Mouse (Mus musculus): ENCODE measurements at regions not wholly inside any gene's neighbourhood (a gene's known extent, or its start where the extent isn't known, plus 50 kb on each side); places are given as distances from the start of the nearest gene placed in this dataset.

DNA sequence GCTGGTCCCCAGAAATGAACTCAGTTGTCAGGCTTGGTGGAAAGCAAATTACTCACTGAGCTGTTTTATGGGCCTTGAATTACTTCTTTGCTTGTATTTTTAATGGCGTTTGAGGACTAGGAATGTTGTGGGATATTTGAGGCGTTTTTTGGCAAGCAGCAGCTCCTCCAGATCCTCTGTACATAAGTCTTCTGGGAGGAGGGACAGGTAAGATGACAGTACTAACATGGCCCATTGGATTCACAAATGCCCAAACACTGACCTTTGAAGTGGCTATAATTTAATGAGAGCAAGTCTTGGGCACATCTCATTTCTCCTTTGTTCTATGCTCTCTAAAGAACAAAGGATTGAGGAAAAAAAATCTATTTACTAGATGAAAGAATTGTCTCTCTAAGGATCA is 286.3 kb downstream of the Gm21750 start:
- no peak for DNase-seq
- intact Hi-C loops (cut with DNase I): no loop called here

- no peak for DNase-seq
- intact Hi-C loops (cut with DNase I): no loop called here
These were observed 291.5 kb downstream of the Gm21750 start for GRCm38 (mm10) chr14:73952511-73952910.

DNA sequence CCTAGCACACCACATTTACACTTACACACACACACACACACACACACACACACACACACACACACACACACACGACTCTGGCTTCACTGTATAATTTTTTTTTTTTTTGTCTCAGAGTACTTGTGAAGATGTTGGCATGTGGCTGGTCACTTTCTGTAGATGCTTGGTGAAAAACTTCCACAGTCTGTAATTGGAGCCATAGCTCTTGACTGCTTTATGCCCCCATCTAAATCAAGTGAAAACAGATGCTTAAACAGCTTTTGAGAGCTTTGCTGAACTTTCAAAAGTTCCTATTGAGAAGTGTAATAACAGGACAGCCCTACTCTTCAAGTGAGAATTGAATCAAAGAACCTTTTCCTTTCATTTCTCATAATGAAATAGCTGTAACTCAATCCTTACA is 317.7 kb downstream of the Gm21750 start:
- DNase-seq: no peak
- intact Hi-C loops (cut with DNase I): no loop called here

GRCm38 (mm10) chr14:73996229-73996628 is 335.2 kb downstream of the Gm21750 start:
- intact Hi-C loops (cut with DNase I): no loop called here
- no peak for DNase-seq

DNA sequence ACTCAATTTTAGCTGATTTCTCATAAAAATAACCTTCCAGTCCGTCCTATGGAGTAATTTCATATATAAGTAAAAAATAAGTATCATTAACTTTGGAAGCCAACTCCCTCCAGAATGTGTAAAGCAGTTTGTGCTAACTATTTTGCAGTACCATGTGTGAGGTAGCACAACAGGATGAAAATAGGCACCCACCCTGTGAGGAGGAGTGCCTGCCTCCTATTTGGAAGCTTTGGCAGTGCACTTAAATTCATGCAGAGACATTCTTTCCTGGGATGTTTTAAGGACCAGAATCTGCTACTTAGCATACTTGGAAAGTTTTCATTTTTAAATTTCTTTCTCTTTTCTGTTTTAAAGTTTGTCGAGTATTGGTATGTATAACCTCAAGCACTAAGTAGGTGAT is 336.8 kb downstream of the Gm21750 start:
- intact Hi-C loops (cut with DNase I): no loop called here
- no peak for DNase-seq

DNA sequence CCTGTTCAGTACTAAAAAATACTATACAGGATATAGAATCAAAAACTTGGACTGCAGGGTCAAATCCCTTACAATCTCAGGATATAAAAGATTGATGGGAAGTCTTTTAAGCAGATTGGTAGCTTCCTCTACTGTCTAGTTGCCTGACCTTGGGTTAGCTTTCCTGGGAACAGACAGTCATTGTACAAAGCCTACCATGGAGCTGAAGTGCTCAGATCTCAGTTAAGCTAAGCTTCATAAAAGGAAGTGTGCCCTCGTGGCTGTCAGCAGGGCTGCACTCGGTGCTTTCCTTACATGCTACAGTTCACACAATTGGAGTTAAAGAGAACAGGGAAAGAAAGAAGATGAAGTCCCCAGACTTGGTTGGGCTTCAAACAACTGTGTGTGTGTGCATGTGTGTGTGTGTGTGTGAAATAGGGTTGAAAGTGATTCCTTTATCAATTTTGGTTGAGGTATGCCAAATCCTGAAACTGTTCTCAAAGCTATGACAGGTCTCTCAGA is 338.4 kb downstream of the Gm21750 start:
- intact Hi-C loops (cut with DNase I): no loop called here

GRCm38 (mm10) chr14:74006911-74007310 is 345.9 kb downstream of the Gm21750 start:
- intact Hi-C loops (cut with DNase I): no loop called here
- DNase-seq: no peak

More for the DNA sequence above, 338.4 kb downstream of the Gm21750 start:
- DNase-seq: no peak

GRCm38 (mm10) chr14:74011555-74011954 is 350.5 kb downstream of the Gm21750 start:
- intact Hi-C loops (cut with DNase I): no loop called here
- no peak for DNase-seq

DNA sequence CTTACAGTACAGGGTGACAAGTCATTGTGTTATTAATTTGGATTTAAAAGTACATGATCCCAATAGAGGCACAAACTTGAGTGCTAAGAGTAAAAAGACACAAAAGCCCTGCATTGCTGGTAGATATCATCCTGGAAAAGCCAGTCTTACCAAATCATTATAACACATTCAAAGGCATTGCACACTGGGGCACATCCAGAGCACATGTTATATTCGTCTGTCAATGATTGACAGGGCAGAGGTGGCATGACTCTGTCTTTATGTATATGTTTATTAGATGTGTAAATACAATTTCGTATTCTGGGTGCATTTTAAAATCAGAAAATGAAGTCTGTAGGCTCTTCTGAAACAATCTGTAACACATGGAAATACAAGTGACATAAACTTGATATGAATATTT is 358.4 kb downstream of the Gm21750 start:
- intact Hi-C loops (cut with DNase I): no loop called here
- no peak for DNase-seq

DNA sequence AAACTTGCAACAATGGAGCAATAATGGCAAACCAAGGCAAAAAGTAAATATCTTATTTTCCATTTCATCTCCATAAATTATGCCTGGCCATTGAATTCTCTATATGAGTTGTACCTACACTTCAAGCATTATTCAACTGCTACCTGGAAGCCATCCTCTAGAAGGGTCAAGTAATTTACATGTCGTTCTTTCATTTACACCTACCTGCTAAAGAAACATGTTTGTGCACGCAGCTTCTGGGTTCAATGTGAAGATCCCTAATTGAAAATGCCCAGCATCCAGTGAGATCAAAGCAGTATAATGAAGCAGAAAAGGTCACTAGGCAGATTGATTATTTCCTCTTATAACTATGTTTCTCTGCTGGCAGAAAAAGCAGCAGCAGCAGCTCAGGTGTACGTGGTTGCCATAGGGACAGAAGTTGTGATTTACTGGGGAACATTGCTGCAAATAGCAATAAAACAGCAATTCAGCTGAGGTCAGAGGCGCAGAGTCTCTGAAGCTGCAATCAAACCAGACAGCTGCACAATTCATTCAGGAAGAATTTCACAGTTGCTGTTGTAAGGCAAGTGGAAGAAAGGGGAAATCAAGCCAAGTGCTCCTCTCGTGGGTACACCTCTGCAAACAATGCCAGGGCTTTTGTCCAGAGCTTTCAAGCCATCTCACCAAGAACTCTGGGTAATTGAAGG is 386.1 kb downstream of the Gm21750 start:
- DNase-seq: no peak
- intact Hi-C loops (cut with DNase I): no loop called here

GRCm38 (mm10) chr14:74047695-74048280 is 386.8 kb downstream of the Gm21750 start:
- intact Hi-C loops (cut with DNase I): no loop called here
- no peak for DNase-seq

GRCm38 (mm10) chr14:74048386-74048785 is 387.4 kb downstream of the Gm21750 start:
- no peak for DNase-seq
- intact Hi-C loops (cut with DNase I): no loop called here

DNA sequence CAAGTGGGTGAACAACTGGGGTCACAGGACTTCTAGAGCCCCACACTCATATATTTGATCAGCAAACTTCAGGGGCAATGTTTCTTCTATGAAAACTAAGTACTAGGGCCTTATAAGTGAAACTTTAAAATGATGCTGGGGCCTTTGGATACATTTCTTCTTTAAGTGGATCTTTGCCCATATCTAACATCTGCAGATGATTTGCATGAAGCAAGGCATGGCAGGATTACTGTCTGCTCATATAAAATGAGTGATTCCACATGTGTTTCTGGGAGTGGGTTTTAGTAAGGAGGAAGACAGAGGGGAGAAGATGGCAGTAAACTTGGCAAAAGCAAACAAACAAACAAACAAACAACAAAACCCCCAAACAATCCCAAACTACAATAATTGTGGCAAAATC is 405.0 kb downstream of the Gm21750 start:
- intact Hi-C loops (cut with DNase I): no loop called here
- DNase-seq: no peak

GRCm38 (mm10) chr14:74093016-74093415 is 432.0 kb downstream of the Gm21750 start:
- intact Hi-C loops (cut with DNase I): no loop called here

DNA sequence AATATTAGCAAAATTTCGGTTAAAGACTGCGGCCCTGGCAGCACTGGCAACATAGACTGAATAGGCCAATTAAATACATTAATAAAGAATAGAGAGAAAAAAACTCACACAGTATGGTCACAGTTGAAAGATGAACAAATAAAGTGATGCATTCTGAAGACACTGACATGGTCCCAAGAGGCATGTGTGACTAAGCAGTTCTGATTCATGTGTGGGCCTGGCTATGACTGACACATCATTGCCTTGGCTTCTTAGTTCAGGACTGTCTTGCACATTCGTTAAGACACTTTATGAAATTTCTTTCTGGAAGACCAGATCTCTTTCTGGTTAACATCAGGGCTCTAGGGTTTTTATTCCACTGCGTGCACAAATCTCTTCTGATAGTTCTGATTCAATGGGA is 438.7 kb downstream of the Gm21750 start:
- intact Hi-C loops (cut with DNase I): no loop called here

More at GRCm38 (mm10) chr14:74093016-74093415, 432.0 kb downstream of the Gm21750 start:
- DNase-seq: no peak

GRCm38 (mm10) chr14:74112603-74113002 is 451.6 kb downstream of the Gm21750 start:
- intact Hi-C loops (cut with DNase I): no loop called here
- no peak for DNase-seq

More for the DNA sequence above, 438.7 kb downstream of the Gm21750 start:
- no peak for DNase-seq

- no peak for DNase-seq
- intact Hi-C loops (cut with DNase I): no loop called here
These were observed 452.1 kb downstream of the Gm21750 start for GRCm38 (mm10) chr14:74113116-74113515.

- DNase-seq: no peak
- intact Hi-C loops (cut with DNase I): no loop called here
These were observed 452.5 kb downstream of the Gm21750 start for GRCm38 (mm10) chr14:74113556-74113955.

DNA sequence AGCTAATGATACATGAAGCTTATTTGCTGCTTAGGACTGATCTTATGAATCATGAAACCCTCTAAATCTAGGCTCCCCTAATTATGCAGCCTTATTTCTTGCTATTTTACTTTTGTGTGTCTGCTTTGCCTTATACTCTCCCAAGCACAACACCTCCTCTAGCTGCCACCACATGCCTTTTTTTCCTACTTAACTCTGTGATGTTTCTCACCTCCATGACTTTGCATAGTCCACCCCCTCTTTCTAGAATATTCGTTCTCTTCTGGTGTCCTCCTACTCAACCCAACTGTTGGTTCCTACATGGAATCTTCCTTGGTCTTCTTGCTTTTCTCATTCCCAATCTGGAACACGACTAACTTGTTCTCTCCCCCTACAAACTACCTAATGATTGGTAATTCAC is 456.7 kb downstream of the Gm21750 start:
- no peak for DNase-seq
- intact Hi-C loops (cut with DNase I): no loop called here

DNA sequence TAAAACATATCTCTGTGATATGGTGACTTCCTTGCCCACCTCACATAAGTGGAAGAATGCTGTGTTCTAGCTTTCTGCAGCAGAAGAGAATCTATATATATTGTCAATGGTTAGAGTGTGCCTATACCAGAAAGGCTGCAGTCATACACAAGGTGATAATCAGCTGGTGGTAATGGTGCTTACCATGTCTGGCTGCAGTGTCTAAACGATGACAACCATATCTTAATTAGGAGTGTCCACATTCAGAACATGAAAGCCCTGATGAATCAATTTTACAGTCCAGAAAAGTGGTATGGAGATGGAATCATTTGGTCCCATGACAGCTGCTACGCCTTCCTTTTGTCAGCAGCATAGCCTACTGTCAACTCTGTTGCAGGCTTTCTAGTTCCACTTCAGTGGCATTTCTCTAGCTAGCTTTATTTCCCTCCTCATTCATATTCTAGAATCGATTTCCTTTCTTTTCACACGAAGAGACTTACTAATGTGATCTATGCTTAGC is 484.2 kb downstream of the Gm21750 start:
- intact Hi-C loops (cut with DNase I): no loop called here
- no peak for DNase-seq

DNA sequence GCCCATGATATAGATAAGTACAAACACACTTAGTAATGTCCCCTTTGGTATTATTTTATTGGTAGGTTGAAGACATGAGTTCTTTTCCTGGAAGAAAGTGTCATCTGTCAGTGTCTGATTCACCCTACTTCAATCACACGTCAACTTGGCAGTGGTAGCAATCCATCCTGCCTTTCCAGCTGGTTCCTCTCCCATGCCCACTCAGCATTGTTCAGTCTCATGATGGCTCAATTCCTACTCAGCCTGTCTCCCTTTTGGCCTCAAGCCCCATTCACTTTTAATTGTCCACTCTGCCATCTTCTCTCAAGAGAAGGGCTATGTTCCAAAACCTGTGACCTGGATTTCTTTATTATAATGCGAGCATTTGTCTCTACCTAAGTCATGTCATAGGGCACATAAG is 474.4 kb upstream of the Htr2a start:
- intact Hi-C loops (cut with DNase I): no loop called here

More for the DNA sequence above, 474.4 kb upstream of the Htr2a start:
- DNase-seq: no peak

Data from heart, postnatal 36 days (tissue).